Mouse (Mus musculus) embryonic fibroblast, embryonic 13.5 days (primary cell): Measurements from ENCODE around the gene Kcnh3.

Experiments
- CTCF ChIP-seq: IDR thresholded peaks from 2 replicates; pipeline ENCODE4 v1.5.1; 2011; ENCODE audit warnings: mild to moderate bottlenecking, control low read depth, low read length, moderate library complexity, borderline replicate concordance; ENCODE audit not compliant: insufficient read depth
- POLR2A ChIP-seq: IDR thresholded peaks from 2 replicates; pipeline ENCODE4 v1.6.1; 2011; ENCODE audit warnings: low read depth, mild to moderate bottlenecking, control low read depth, low read length, moderate library complexity

DNA sequence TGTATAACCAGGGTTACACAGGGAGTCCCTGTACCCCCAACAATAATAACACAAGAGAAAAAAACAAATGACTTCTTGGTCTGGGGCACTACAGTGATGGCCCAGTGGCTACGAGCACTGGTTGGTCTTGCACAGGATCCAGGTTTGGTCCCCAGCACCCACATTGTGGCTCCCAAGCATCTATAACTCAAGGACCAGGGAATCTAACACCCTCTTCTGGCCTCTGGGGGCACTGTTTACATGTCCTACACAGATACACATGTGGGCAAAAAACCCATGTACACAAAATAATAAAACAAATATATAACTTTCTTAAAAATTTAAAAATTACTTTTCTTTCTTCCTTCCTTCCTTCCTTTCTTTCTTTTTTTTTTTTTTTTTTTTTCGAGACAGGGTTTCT, 45.0 kb upstream of the Kcnh3 start:
- TF ChIP-seq POLR2A, result no peak
- no peak for TF ChIP-seq CTCF
